Mouse (Mus musculus) midbrain, embryonic 15.5 days (tissue): ENCODE data around the gene Glud1. TPM values are rescaled to one million over a fixed set of nuclear protein-coding genes. Genes with fewer than 3 reads are reported as not detected.
A peak's percentile ranks its signal among the peaks of the same experiment; 100 is the strongest.
"Not testable (repeated sequence)": the region's sequence is repeated elsewhere in the genome, so short reads cannot be mapped to it uniquely, and the experiment has no call there.

Experiments used
- ATAC-seq: fragments of 200-750 bp; cut with Nextera tagmentation; replicated peaks from 2 replicates; pipeline ENCODE4 v1.8.0; 2017; ENCODE audit warnings: moderate TSS enrichment
- H3K27ac ChIP-seq: fragments of 300-500 bp; sonication (generic); 2 replicates; pipeline ENCODE4 v1.5.1; 2015; ENCODE audit warnings: mild to moderate bottlenecking, inconsistent platforms
- H3K27me3 ChIP-seq: fragments of 300-500 bp; sonication (generic); replicated peaks from 2 replicates; pipeline ENCODE4 v1.6.1; 2015; ENCODE audit warnings: inconsistent platforms
- H3K36me3 ChIP-seq: fragments of 300-500 bp; sonication (generic); replicated peaks from 2 replicates; pipeline ENCODE4 v1.6.1; 2015; ENCODE audit warnings: inconsistent platforms
- H3K4me1 ChIP-seq: fragments of 300-500 bp; sonication (generic); 2 replicates; pipeline ENCODE4 v1.6.1; 2015; ENCODE audit warnings: inconsistent platforms
- H3K4me2 ChIP-seq: fragments of 300-500 bp; sonication (generic); 2 replicates; pipeline ENCODE4 v1.6.1; 2015; ENCODE audit warnings: inconsistent platforms, mild to moderate bottlenecking, moderate library complexity
- H3K4me3 ChIP-seq: fragments of 300-500 bp; sonication (generic); 2 replicates; pipeline ENCODE4 v1.5.1; 2015; ENCODE audit warnings: mild to moderate bottlenecking, inconsistent platforms
- H3K9ac ChIP-seq: fragments of 300-500 bp; sonication (generic); 2 replicates; pipeline ENCODE4 v1.6.1; 2015; ENCODE audit warnings: mild to moderate bottlenecking, inconsistent platforms
- H3K9me3 ChIP-seq: fragments of 300-500 bp; sonication (generic); 2 replicates; pipeline ENCODE4 v1.6.1; 2016; ENCODE audit warnings: inconsistent platforms
- WGBS: fragments of 180-500 bp; shearing (Covaris S2); methylation state at CpG from one replicate; pipeline ENCODE4 v1.1.7; 2015; ENCODE audit warnings: mixed read lengths; 5-methylcytosine and 5-hydroxymethylcytosine counted together
- polyA plus RNA-seq: library from polyadenylated mRNA; unstranded; fragments of >200 nt; fragmentation: Nextera tagmentation; extraction: Ambion mirVana; gene quantifications from 2 replicates; pipeline ENCODE4 v1.2.1, GENCODE M21; 2015

Glud1 gene
- polyA plus RNA-seq, 1 experiment from 2014 or later = 92.5 TPM

DNA sequence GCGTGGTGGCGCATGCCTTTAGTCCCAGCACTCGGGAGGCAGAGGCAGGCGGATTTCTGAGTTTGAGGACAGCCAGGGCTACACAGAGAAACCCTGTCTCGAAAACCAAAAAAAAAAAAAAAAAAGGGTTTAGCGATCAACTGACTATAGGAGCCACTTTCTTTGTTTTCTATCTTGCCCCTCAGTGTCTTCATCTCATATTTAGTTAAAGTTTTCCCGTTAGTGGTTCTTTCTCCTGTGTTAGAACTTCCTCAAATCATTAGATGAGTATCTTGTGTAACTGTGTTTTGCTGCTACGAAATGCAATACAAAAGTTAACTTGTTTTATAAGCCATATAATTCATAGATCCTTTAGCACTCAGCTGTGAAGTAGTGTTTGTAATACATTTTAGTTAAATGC is 3.9 kb downstream of the Glud1 start:
- not testable (repeated sequence) for H3K27me3 ChIP-seq, H3K4me2 ChIP-seq, ATAC-seq, H3K9ac ChIP-seq, H3K27ac ChIP-seq, H3K36me3 ChIP-seq, H3K4me3 ChIP-seq, H3K9me3 ChIP-seq
- H3K4me1 ChIP-seq = peaks cover 28% of the 10 kb centered on the region
- 89% methylated on average over 8 of the region's 8 CpGs for WGBS

DNA sequence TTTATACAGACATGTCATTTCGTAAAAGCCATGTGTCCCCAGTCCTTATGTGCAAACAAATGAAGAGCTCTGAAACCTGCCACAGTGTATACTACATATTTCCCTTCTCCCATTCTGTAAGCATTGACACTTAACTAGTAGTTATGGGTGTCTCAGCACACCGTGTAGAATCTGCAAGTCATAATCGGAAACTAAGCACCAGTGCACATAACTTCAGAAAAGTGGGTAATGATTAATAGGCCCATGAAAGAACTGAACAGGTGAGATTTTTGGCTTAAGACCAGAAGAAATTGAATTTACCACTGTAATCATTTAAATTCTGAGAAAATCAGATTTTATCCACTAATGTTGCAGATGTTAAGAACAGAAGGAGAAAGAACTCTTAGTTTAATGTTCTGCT is 4.3 kb downstream of the Glud1 start:
- ATAC-seq = no peak
- Histone ChIP-seq H3K9ac (no peak overlapping the region), H3K4me3 (no peak overlapping the region), H3K27me3 (no peaks in the 10 kb centered on the region), H3K9me3 (no peaks in the 10 kb centered on the region), H3K4me2 (no peak overlapping the region), H3K36me3 (0 out of 2 replicates have a peak, but pooled peaks cover 2% of the 10 kb centered on the region), H3K27ac (no peak overlapping the region), H3K4me1 (peaks cover 28% of the 10 kb centered on the region)
- 87% methylated on average over 3 of the region's 3 CpGs for WGBS

- no peaks in the 10 kb centered on the region for H3K9me3 ChIP-seq
- no peak overlapping the region for H3K4me3 ChIP-seq
- H3K36me3 ChIP-seq = 0 out of 2 replicates have a peak, but pooled peaks cover 7% of the 10 kb centered on the region
- H3K27me3 ChIP-seq = no peaks in the 10 kb centered on the region
- H3K27ac ChIP-seq = no peak overlapping the region
- no peak for ATAC-seq
- H3K4me1 ChIP-seq = peaks cover 28% of the 10 kb centered on the region
- H3K4me2 ChIP-seq = no peak overlapping the region
- H3K9ac ChIP-seq = no peak overlapping the region
- 98% methylated on average over 2 of the region's 2 CpGs for WGBS
These were observed 5.8 kb downstream of the Glud1 start for GRCm38 (mm10) chr14:34316346-34316745.

DNA sequence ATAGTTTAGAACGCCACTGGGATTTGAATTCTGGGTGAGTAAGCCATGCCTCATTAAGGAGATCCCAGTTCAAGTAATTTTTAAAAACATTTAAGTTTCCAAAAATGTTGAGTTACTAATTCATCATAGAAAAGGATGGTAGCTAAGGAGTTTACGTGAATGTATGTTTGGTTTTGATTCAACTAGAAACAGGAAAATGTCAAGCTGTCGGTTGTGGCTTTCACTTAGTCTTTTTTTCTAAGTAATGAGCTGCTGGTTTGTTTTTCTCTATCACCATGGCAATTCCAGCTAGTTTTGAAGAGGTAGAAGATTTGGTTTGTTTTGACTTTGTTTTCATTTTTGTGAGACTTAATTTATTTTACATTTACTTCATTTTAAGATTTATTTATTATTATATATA is 6.9 kb downstream of the Glud1 start:
- Histone ChIP-seq H3K9ac (no peak overlapping the region), H3K4me1 (peaks cover 21% of the 10 kb centered on the region), H3K27ac (no peak overlapping the region), H3K27me3 (no peaks in the 10 kb centered on the region), H3K36me3 (peaks cover 7% of the 10 kb centered on the region; the same call in 1 of the 2 replicates), H3K4me3 (no peak overlapping the region), H3K4me2 (no peak overlapping the region), H3K9me3 (no peaks in the 10 kb centered on the region)
- no peak for ATAC-seq
- 89% methylated on average over 3 of the region's 3 CpGs for WGBS

DNA sequence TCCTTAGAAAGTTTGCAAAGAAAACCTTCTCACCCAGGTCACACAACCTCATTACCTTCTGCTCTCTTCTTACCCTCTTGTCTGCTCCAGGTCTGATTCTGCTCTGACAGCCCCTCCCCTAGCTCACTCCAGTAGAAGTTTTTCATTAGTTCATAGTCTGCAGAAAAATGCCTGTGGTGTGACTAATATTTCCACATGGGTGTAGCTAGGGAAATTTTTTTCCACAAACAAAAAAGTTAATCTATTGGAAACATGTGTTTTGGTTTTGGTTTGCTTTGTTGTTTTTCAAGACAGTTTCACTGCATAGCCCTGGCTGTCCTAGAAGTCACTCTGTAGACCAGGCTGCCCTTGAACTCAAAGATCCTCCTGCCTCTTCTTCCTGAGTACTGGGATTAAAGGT is 7.6 kb downstream of the Glud1 start:
- Histone ChIP-seq H3K27ac (no peak overlapping the region), H3K27me3 (no peaks in the 10 kb centered on the region), H3K4me1 (peaks cover 15% of the 10 kb centered on the region), H3K9me3 (no peaks in the 10 kb centered on the region), H3K9ac (no peak overlapping the region), H3K4me3 (no peak overlapping the region), H3K36me3 (peaks cover 8% of the 10 kb centered on the region; the same call in 1 of the 2 replicates), H3K4me2 (no peak overlapping the region)
- no peak for ATAC-seq

GRCm38 (mm10) chr14:34323576-34324085 is 13.1 kb downstream of the Glud1 start:
- no peak for ATAC-seq
- H3K9ac ChIP-seq = no peak overlapping the region
- no peak overlapping the region for H3K4me2 ChIP-seq
- no peaks in the 10 kb centered on the region for H3K4me1 ChIP-seq
- no peaks in the 10 kb centered on the region for H3K27me3 ChIP-seq
- over 99% methylated on average over 5 of the region's 5 CpGs for WGBS
- H3K36me3 ChIP-seq = peaks cover 17% of the 10 kb centered on the region; the same call in 1 of the 2 replicates
- H3K27ac ChIP-seq = no peak overlapping the region
- H3K4me3 ChIP-seq = no peak overlapping the region
- H3K9me3 ChIP-seq = no peaks in the 10 kb centered on the region

- H3K4me2 ChIP-seq = no peak overlapping the region
- peaks cover 27% of the 10 kb centered on the region for H3K36me3 ChIP-seq
- no peaks in the 10 kb centered on the region for H3K9me3 ChIP-seq
- H3K27me3 ChIP-seq = no peaks in the 10 kb centered on the region
- no peak overlapping the region for H3K27ac ChIP-seq
- ATAC-seq = no peak
- no peak overlapping the region for H3K9ac ChIP-seq
- H3K4me3 ChIP-seq = no peak overlapping the region
- 91% methylated on average over 3 of the region's 3 CpGs for WGBS
- H3K4me1 ChIP-seq = no peaks in the 10 kb centered on the region
These were observed 16.1 kb downstream of the Glud1 start for GRCm38 (mm10) chr14:34326606-34327005.

DNA sequence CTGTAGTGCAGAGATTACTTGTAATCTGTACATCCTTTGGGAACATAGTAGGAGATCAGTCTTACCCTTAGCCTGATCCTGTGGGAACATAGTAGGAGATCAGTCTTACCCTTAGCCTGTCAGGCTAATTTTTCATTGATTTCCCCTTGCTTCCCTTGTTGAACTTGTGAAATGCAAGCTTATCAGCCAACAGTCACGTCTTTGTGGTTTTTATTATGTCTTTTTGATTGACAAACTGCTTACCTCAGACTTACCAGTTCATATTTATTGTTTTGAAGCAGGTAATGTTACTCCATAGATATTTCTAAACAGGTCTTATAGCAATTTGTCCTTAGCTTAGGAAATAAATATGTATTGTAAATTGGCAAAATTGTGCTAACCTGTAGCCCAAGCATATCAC is 17.1 kb downstream of the Glud1 start:
- no peaks in the 10 kb centered on the region for H3K4me1 ChIP-seq
- H3K27me3 ChIP-seq = no peaks in the 10 kb centered on the region
- H3K27ac ChIP-seq = no peak overlapping the region
- no peak for ATAC-seq
- no peaks in the 10 kb centered on the region for H3K9me3 ChIP-seq
- H3K9ac ChIP-seq = no peak overlapping the region
- H3K4me3 ChIP-seq = no peak overlapping the region
- H3K36me3 ChIP-seq = peaks cover 31% of the 10 kb centered on the region
- WGBS = 89% methylated on average over 1 of the region's 1 CpGs
- H3K4me2 ChIP-seq = no peak overlapping the region

- Histone ChIP-seq H3K9ac (no peak overlapping the region), H3K27ac (no peak overlapping the region), H3K4me1 (no peaks in the 10 kb centered on the region), H3K4me3 (no peak overlapping the region), H3K9me3 (no peaks in the 10 kb centered on the region), H3K27me3 (no peaks in the 10 kb centered on the region), H3K36me3 (peaks cover 42% of the 10 kb centered on the region), H3K4me2 (no peak overlapping the region)
- WGBS = 88% methylated on average over 9 of the region's 9 CpGs
- ATAC-seq = peak; percentile 79
These were observed 20.2 kb downstream of the Glud1 start for GRCm38 (mm10) chr14:34330657-34331158.

DNA sequence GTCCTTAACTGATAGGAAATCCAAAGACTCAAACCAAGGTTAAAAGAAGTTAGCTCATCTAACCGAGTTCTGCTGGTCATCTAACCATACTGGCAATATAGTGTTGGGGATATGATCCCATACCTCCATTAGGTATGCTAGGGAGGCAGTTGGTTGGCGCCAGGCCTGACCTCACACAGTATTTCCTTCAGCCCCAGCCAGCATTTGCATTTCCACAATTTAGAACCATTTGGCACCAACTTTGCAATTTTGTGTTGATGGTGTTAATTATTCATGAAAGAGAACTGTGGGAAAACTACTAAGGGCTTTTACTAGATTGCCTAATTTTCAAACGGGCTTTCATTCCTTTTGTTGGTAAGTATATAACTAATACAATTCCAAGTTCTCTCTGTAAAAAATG is 21.4 kb downstream of the Glud1 start:
- Histone ChIP-seq H3K9me3 (no peaks in the 10 kb centered on the region), H3K36me3 (peaks cover 53% of the 10 kb centered on the region), H3K4me2 (no peak overlapping the region), H3K27me3 (no peaks in the 10 kb centered on the region), H3K4me3 (no peak overlapping the region), H3K27ac (peak overlapping the region; percentile 48), H3K9ac (no peak overlapping the region), H3K4me1 (no peaks in the 10 kb centered on the region)
- WGBS = 86% methylated on average over 3 of the region's 3 CpGs
- 0 out of 2 replicates have a peak, but pooled peaks have one; percentile 55 for ATAC-seq

GRCm38 (mm10) chr14:34332476-34332875 is 21.9 kb downstream of the Glud1 start:
- peak overlapping the region; percentile 58; the same call in 1 of the 2 replicates for H3K27ac ChIP-seq
- H3K4me2 ChIP-seq = no peak overlapping the region
- H3K36me3 ChIP-seq = peaks cover 57% of the 10 kb centered on the region
- H3K9ac ChIP-seq = no peak overlapping the region
- H3K27me3 ChIP-seq = no peaks in the 10 kb centered on the region
- 82% methylated on average over 5 of the region's 5 CpGs for WGBS
- no peaks in the 10 kb centered on the region for H3K4me1 ChIP-seq
- no peak overlapping the region for H3K4me3 ChIP-seq
- ATAC-seq = peak; percentile 82
- H3K9me3 ChIP-seq = no peaks in the 10 kb centered on the region

- H3K4me2 ChIP-seq = no peak overlapping the region
- no peaks in the 10 kb centered on the region for H3K27me3 ChIP-seq
- H3K4me3 ChIP-seq = no peak overlapping the region
- H3K4me1 ChIP-seq = no peaks in the 10 kb centered on the region
- H3K9me3 ChIP-seq = no peaks in the 10 kb centered on the region
- H3K36me3 ChIP-seq = peaks cover 83% of the 10 kb centered on the region
- no peak overlapping the region for H3K27ac ChIP-seq
- ATAC-seq = 0 out of 2 replicates have a peak, but pooled peaks have one; percentile 20
- WGBS = 42% methylated on average over 1 of the region's 1 CpGs
- H3K9ac ChIP-seq = no peak overlapping the region
These were observed 28.9 kb downstream of the Glud1 start for GRCm38 (mm10) chr14:34339446-34339845.

GRCm38 (mm10) chr14:34341993-34342392 is 31.5 kb downstream of the Glud1 start:
- no peaks in the 10 kb centered on the region for H3K27me3 ChIP-seq
- no peak overlapping the region for H3K4me2 ChIP-seq
- no peaks in the 10 kb centered on the region for H3K9me3 ChIP-seq
- no peak overlapping the region for H3K27ac ChIP-seq
- H3K4me3 ChIP-seq = no peak overlapping the region
- H3K9ac ChIP-seq = no peak overlapping the region
- peaks cover 61% of the 10 kb centered on the region for H3K36me3 ChIP-seq
- no peak for ATAC-seq
- 90% methylated on average over 4 of the region's 4 CpGs for WGBS
- no peaks in the 10 kb centered on the region for H3K4me1 ChIP-seq
